Mouse (Mus musculus) forebrain, embryonic 10.5 days (tissue): ENCODE measurements around the gene Fis1. TPM values are rescaled to one million over a fixed set of nuclear protein-coding genes. Genes with fewer than 3 reads are reported as not detected.
"Not testable (repeated sequence)": the region's sequence is repeated elsewhere in the genome, so short reads cannot be mapped to it uniquely, and the experiment has no call there.

Source experiments
- DNase-seq: peaks from one replicate; pipeline ENCODE4 v3.0.0-alpha.2; 2017; ENCODE audit warnings: low spot score; ENCODE audit errors: extremely low spot score
- H3K27ac ChIP-seq: fragments of 300-500 bp; sonication (generic); 2 replicates; pipeline ENCODE4 v1.5.1; 2016; ENCODE audit warnings: mild to moderate bottlenecking
- H3K27me3 ChIP-seq: fragments of 300-500 bp; sonication (generic); 2 replicates; pipeline ENCODE4 v1.6.1; 2016; ENCODE audit warnings: mild to moderate bottlenecking; ENCODE audit not compliant: poor library complexity, severe bottlenecking
- H3K36me3 ChIP-seq: fragments of 300-500 bp; sonication (generic); replicated peaks from 2 replicates; pipeline ENCODE4 v1.6.1; 2016; ENCODE audit warnings: mild to moderate bottlenecking, moderate library complexity
- H3K4me1 ChIP-seq: fragments of 300-500 bp; sonication (generic); 2 replicates; pipeline ENCODE4 v1.6.1; 2016
- H3K4me3 ChIP-seq: fragments of 300-500 bp; sonication (generic); 2 replicates; pipeline ENCODE4 v1.5.1; 2016; ENCODE audit warnings: mild to moderate bottlenecking, moderate library complexity
- H3K9me3 ChIP-seq: fragments of 300-500 bp; sonication (generic); 2 replicates; pipeline ENCODE4 v1.6.1; 2016; ENCODE audit warnings: mild to moderate bottlenecking, moderate library complexity
- WGBS: fragments of 180-500 bp; shearing (Covaris S2); methylation state at CpG from one replicate; pipeline ENCODE4 v1.1.7; 2016; 5-methylcytosine and 5-hydroxymethylcytosine counted together
- polyA plus RNA-seq: library from polyadenylated mRNA; unstranded; fragments of >200 nt; fragmentation: Nextera tagmentation; extraction: Ambion mirVana; gene quantifications from 2 replicates; pipeline ENCODE4 v1.2.1, GENCODE M21; 2016

Fis1 gene
- polyA plus RNA-seq, 1 experiment from 2014 or later, result 263 TPM

- DNase-seq, result no peak
- Histone ChIP-seq H3K36me3 (no peaks in the 10 kb centered on the region), H3K27ac (no peak overlapping the region), H3K4me3 (no peak overlapping the region), H3K4me1 (peaks cover 7% of the 10 kb centered on the region), H3K9me3 (no peaks in the 10 kb centered on the region), H3K27me3 (no peaks in the 10 kb centered on the region)
These were observed 5.2 kb upstream of the Fis1 start for GRCm38 (mm10) chr5:136947874-136948273.

GRCm38 (mm10) chr5:136949551-136950336 lies 3.3 kb upstream of the Fis1 start:
- H3K36me3 ChIP-seq, H3K27me3 ChIP-seq, H3K9me3 ChIP-seq, H3K4me3 ChIP-seq, H3K27ac ChIP-seq, DNase-seq: not testable (repeated sequence)
- 91% methylated on average over 14 of the region's 14 CpGs for WGBS
- H3K4me1 ChIP-seq, result peaks cover 20% of the 10 kb centered on the region

GRCm38 (mm10) chr5:136950521-136950920 lies 2.6 kb upstream of the Fis1 start:
- WGBS, result 92% methylated on average over 6 of the region's 6 CpGs
- H3K4me1 ChIP-seq, result peaks cover 21% of the 10 kb centered on the region
- H3K4me3 ChIP-seq, result no peak overlapping the region
- no peaks in the 10 kb centered on the region for H3K27me3 ChIP-seq
- peaks cover 7% of the 10 kb centered on the region for H3K36me3 ChIP-seq
- H3K9me3 ChIP-seq, result no peaks in the 10 kb centered on the region
- H3K27ac ChIP-seq, result no peak overlapping the region
- DNase-seq, result no peak

- Histone ChIP-seq H3K4me3 (peak overlapping the region; percentile 69; the same call in 1 of the 2 replicates), H3K27ac (no peak overlapping the region), H3K27me3 (no peaks in the 10 kb centered on the region), H3K9me3 (no peaks in the 10 kb centered on the region), H3K4me1 (peaks cover 21% of the 10 kb centered on the region), H3K36me3 (peaks cover 20% of the 10 kb centered on the region)
- WGBS, result 81% methylated on average over 4 of the region's 4 CpGs
- no peak for DNase-seq
These were observed 922 bp upstream of the Fis1 start for GRCm38 (mm10) chr5:136952153-136952552.

GRCm38 (mm10) chr5:136953440-136953951 lies 421 bp downstream of the Fis1 start:
- Histone ChIP-seq H3K36me3 (peaks cover 30% of the 10 kb centered on the region), H3K27ac (peak overlapping the region; percentile 86), H3K9me3 (no peaks in the 10 kb centered on the region), H3K4me3 (peak overlapping the region; percentile 69), H3K27me3 (no peaks in the 10 kb centered on the region), H3K4me1 (peaks cover 21% of the 10 kb centered on the region)
- no peak for DNase-seq
- WGBS, result 3% methylated on average over 12 of the region's 12 CpGs

GRCm38 (mm10) chr5:136955622-136956021 lies 2.5 kb downstream of the Fis1 start:
- WGBS, result 88% methylated on average over 4 of the region's 4 CpGs
- H3K4me1 ChIP-seq, result peaks cover 21% of the 10 kb centered on the region
- H3K9me3 ChIP-seq, result no peaks in the 10 kb centered on the region
- H3K27ac ChIP-seq, result no peak overlapping the region
- no peak for DNase-seq
- no peaks in the 10 kb centered on the region for H3K27me3 ChIP-seq
- H3K4me3 ChIP-seq, result no peak overlapping the region
- peaks cover 48% of the 10 kb centered on the region for H3K36me3 ChIP-seq

DNA sequence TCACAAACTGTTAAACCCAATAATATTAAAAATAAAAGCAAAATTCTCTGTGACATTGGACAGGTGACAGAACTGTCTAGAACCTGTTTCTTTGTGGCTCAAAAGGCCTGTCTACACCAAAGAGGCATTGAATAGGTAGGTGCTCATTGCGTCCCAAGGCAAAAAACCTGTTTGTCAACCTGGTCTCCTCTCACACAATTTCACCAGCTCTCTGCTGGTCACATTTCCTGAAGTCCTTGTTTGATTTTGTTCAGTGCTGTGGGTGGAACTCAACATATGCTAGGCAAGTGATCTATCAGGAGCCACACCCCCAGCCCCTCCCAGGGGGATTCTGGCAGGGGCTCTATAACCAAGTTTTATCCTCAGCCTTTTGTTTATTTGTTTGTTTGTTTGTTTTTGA lies 4.2 kb downstream of the Fis1 start:
- no peaks in the 10 kb centered on the region for H3K9me3 ChIP-seq
- peaks cover 51% of the 10 kb centered on the region for H3K36me3 ChIP-seq
- no peak overlapping the region for H3K4me3 ChIP-seq
- no peak for DNase-seq
- peaks cover 33% of the 10 kb centered on the region for H3K4me1 ChIP-seq
- H3K27ac ChIP-seq, result no peak overlapping the region
- WGBS, result 90% methylated on average over 1 of the region's 1 CpGs
- H3K27me3 ChIP-seq, result no peaks in the 10 kb centered on the region

DNA sequence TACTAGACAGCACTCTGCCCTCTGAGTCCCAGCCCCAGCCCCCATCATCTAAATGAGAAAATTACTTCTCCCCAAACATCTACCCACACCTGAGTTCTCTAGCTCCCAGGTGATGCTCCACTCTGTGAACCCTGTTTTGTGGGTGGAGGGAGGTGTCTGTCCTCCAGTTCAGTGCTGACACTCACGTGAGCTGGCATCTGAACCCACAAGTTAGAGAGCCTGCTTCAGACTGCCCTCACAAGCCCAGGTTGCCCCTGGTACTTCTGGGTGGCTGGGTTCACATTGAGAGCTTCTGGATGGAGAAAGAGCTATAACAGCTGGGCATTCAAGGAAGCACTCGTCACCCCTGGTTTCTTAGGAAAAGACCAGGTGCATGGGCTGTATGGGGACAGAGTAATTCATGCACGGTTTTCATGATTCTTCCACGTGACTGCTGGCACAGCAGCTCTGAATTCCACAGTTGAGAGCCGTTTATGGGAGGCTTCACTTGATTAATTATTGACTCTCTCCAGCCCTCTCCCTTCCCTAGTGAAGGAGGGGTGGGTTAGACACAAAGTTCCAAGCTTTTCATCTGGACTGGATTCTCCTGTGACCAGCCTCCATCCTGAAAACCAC lies 6.0 kb downstream of the Fis1 start:
- Histone ChIP-seq H3K4me1 (peaks cover 29% of the 10 kb centered on the region), H3K9me3 (no peaks in the 10 kb centered on the region), H3K4me3 (no peak overlapping the region), H3K27ac (no peak overlapping the region), H3K36me3 (peaks cover 63% of the 10 kb centered on the region), H3K27me3 (no peaks in the 10 kb centered on the region)
- no peak for DNase-seq
- WGBS, result 84% methylated on average over 5 of the region's 5 CpGs

- H3K36me3 ChIP-seq, result peaks cover 70% of the 10 kb centered on the region
These were observed 7.0 kb downstream of the Fis1 start for GRCm38 (mm10) chr5:136960053-136960452.

DNA sequence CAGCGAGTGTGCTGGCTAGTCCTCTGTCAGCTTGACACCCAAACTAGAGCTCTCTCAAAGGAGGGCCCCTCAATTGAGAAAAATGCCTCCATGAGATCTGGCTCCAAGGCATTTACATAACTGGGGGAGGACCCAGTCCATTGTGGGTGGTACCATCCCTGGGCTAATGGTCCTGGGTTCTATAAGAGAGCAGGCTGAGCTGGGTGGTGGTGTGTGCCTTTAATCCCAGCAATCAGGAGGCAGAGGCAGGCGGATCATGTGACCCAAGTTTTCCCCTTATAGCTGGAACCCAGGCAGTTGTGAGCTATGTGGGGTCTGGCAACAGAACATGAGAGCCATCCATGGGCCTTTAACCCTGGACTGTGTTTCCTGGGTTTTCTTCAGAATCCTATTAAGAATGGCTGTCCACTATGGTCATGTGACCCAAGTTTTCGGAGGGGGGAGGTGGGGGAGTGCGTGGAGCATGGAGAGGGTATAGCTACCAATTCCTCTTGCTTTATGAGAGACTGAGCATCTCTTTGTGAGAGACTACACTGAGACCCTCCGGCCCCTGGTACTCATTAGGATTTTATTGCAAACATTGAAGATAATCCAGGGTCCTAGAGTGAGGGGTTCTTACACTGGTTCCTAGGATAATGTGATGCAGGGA lies 8.4 kb downstream of the Fis1 start:
- H3K27ac ChIP-seq, result peak overlapping the region; percentile 93

More at GRCm38 (mm10) chr5:136960053-136960452, 7.0 kb downstream of the Fis1 start:
- no peaks in the 10 kb centered on the region for H3K9me3 ChIP-seq
- H3K27me3 ChIP-seq, result no peaks in the 10 kb centered on the region
- H3K27ac ChIP-seq, result no peak overlapping the region
- WGBS, result 96% methylated on average over 6 of the region's 6 CpGs
- H3K4me3 ChIP-seq, result no peak overlapping the region
- peaks cover 22% of the 10 kb centered on the region for H3K4me1 ChIP-seq
- no peak for DNase-seq

GRCm38 (mm10) chr5:136961983-136962461 lies 8.9 kb downstream of the Fis1 start:
- H3K9me3 ChIP-seq, result no peaks in the 10 kb centered on the region
- under 1% methylated on average over 20 of the region's 20 CpGs for WGBS
- H3K27ac ChIP-seq, result peak overlapping the region; percentile 93
- DNase-seq, result peak; percentile 91
- peaks cover 74% of the 10 kb centered on the region for H3K36me3 ChIP-seq
- no peaks in the 10 kb centered on the region for H3K27me3 ChIP-seq
- H3K4me3 ChIP-seq, result peak overlapping the region; percentile 73
- H3K4me1 ChIP-seq, result peaks cover 34% of the 10 kb centered on the region

More for the DNA sequence above, 8.4 kb downstream of the Fis1 start:
- Histone ChIP-seq H3K4me1 (peaks cover 31% of the 10 kb centered on the region), H3K4me3 (peak overlapping the region; percentile 73), H3K27me3 (no peaks in the 10 kb centered on the region), H3K9me3 (no peaks in the 10 kb centered on the region), H3K36me3 (peaks cover 74% of the 10 kb centered on the region)
- 26% methylated on average over 5 of the region's 5 CpGs for WGBS
- no peak for DNase-seq

GRCm38 (mm10) chr5:136962501-136962900 lies 9.4 kb downstream of the Fis1 start:
- no peaks in the 10 kb centered on the region for H3K27me3 ChIP-seq
- DNase-seq, result peak; percentile 78
- H3K9me3 ChIP-seq, result no peaks in the 10 kb centered on the region
- H3K4me1 ChIP-seq, result peaks cover 34% of the 10 kb centered on the region
- WGBS, result 2% methylated on average over 10 of the region's 10 CpGs
- H3K4me3 ChIP-seq, result peak overlapping the region; percentile 73
- H3K27ac ChIP-seq, result peak overlapping the region; percentile 93
- peaks cover 74% of the 10 kb centered on the region for H3K36me3 ChIP-seq
